Mouse (Mus musculus) testis, adult 2 months (tissue): Measurements from ENCODE around the gene Foxn4. TPM values are rescaled to one million over a fixed set of nuclear protein-coding genes. Genes with fewer than 3 reads are reported as not detected.

Experiments
- H3K27ac ChIP-seq: fragments of 200-500 bp; 2 replicates; pipeline ENCODE4 v1.5.1; 2012; ENCODE audit warnings: low read depth, low read length; ENCODE audit not compliant: control insufficient read depth, insufficient read depth
- H3K27me3 ChIP-seq: fragments of 200-500 bp; 2 replicates; pipeline ENCODE4 v1.6.1; 2012; ENCODE audit warnings: mild to moderate bottlenecking, low read length, moderate library complexity; ENCODE audit not compliant: control insufficient read depth, insufficient read depth
- H3K36me3 ChIP-seq: fragments of 200-500 bp; 2 replicates; pipeline ENCODE4 v1.6.1; 2012; ENCODE audit warnings: mild to moderate bottlenecking, low read length; ENCODE audit not compliant: control insufficient read depth, insufficient read depth
- H3K4me1 ChIP-seq: fragments of 200-500 bp; 2 replicates; pipeline ENCODE4 v1.6.1; 2012; ENCODE audit warnings: low read length; ENCODE audit not compliant: control insufficient read depth, insufficient read depth
- H3K4me3 ChIP-seq: fragments of 200-500 bp; 2 replicates; pipeline ENCODE4 v1.5.1; 2012; ENCODE audit warnings: low read depth, mild to moderate bottlenecking, low read length, moderate library complexity, mixed read lengths; ENCODE audit not compliant: control insufficient read depth
- CTCF ChIP-seq: fragments of 200-500 bp; IDR thresholded peaks from 2 replicates; pipeline ENCODE4 v1.5.1; 2012; ENCODE audit warnings: low read depth, mild to moderate bottlenecking, inconsistent platforms, low read length, moderate library complexity; ENCODE audit not compliant: control insufficient read depth, insufficient read depth, insufficient replicate concordance
- POLR2A ChIP-seq: fragments of 200-500 bp; IDR thresholded peaks from 2 replicates; pipeline ENCODE4 v1.6.1; 2012; ENCODE audit warnings: low read depth, mild to moderate bottlenecking, inconsistent platforms, low read length, moderate library complexity; ENCODE audit not compliant: control insufficient read depth
- polyA plus RNA-seq: library from polyadenylated mRNA; depleted of rRNA; stranded (reverse); fragments of >200 nt; gene quantifications from 2 replicates; pipeline ENCODE4 v1.2.3, GENCODE M21; 2012; rRNA removed

Gene Foxn4
- polyA plus RNA-seq, 1 experiment, result 0.49 TPM

GRCm38 (mm10) chr5:114213183-114213582, 60.4 kb downstream of the Foxn4 start:
- H3K4me1 ChIP-seq, result no peaks in the 10 kb centered on the region
- no peak for TF ChIP-seq POLR2A
- TF ChIP-seq CTCF, result no peak
- H3K27me3 ChIP-seq, result no peaks in the 10 kb centered on the region
- H3K4me3 ChIP-seq, result no peak overlapping the region
- no peaks in the 10 kb centered on the region for H3K36me3 ChIP-seq
- H3K27ac ChIP-seq, result no peak overlapping the region

DNA sequence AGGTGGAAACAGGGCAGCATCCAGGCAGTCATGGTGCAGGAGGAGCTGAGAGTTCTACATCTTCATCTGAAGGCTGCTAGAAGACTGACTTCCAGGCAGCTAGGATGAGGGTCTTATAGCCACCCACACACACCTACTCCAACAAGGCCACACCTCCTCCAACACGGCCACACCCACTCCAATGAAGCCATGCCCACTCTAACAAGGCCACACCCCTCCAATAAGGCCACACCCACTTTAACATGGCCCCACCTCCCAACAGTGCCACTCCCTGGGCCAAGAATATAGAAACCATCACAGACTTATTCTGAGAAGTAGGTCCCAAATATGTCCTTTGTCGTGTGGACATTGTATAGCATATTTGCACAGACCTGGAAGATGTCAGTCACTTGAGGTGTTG, 67.4 kb downstream of the Foxn4 start:
- Histone ChIP-seq H3K36me3 (no peaks in the 10 kb centered on the region), H3K27me3 (no peaks in the 10 kb centered on the region), H3K4me1 (no peaks in the 10 kb centered on the region), H3K27ac (no peak overlapping the region), H3K4me3 (no peak overlapping the region)
- TF ChIP-seq POLR2A, result no peak
- TF ChIP-seq CTCF, result no peak

Other genes with a start within 250 kb of the Foxn4 start
- 71.5 and 85.1 TPM in 2 replicates for gene Usp30, start 208.3 kb downstream of the Foxn4 start, polyA plus RNA-seq
- 21.9 and 27.0 TPM in 2 replicates for gene Svop, start 182.2 kb downstream of the Foxn4 start, polyA plus RNA-seq
- 2.2 and 3.1 TPM in 2 replicates for gene Alkbh2, start 145.6 kb downstream of the Foxn4 start, polyA plus RNA-seq
- 8.2 and 9.4 TPM in 2 replicates for gene Ung, start 143.4 kb downstream of the Foxn4 start, polyA plus RNA-seq
- gene Acacb, start 127.3 kb downstream of the Foxn4 start, polyA plus RNA-seq, result 3.0 and 4.6 TPM in 2 replicates
- 2.8 and 3.1 TPM in 2 replicates for gene Myo1h, start 15.4 kb upstream of the Foxn4 start, polyA plus RNA-seq
- 48.4 and 54.6 TPM in 2 replicates for gene Kctd10, start 106.7 kb upstream of the Foxn4 start, polyA plus RNA-seq
- 128 and 142 TPM in 2 replicates for gene Ube3b, start 106.8 kb upstream of the Foxn4 start, polyA plus RNA-seq
- 2.5 and 2.9 TPM in 2 replicates for gene Mmab, start 170.3 kb upstream of the Foxn4 start, polyA plus RNA-seq
- gene Mvk, start 170.5 kb upstream of the Foxn4 start, polyA plus RNA-seq, result 10.2 and 13.2 TPM in 2 replicates